Mouse (Mus musculus): ENCODE measurements around the gene Iqsec1. TPM values are rescaled to one million over a fixed set of nuclear protein-coding genes. Genes with fewer than 3 reads are reported as not detected.

Iqsec1 gene
- polyA plus RNA-seq, 1 experiment: 90.9 TPM

DNA sequence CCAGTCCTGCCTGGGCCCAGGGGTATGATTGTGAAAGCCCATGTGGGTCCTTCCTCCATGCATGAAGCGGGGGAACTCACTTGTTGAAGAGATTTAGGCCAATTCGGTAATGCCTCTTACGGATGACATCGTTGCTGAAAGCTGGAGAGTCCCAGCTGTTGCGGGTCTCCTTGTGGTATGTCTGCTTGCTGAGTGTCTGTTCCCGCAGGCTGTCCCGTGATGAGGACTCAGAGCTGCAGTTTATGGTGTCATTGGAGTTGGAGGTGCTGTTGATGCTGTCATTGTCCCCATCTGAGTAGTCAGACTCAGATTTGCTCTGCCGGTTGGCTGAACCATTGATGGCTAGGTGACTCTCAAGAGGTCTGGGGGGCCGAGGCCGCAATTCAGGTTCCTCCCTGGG lies 299.0 kb downstream of the Iqsec1 start:
- peaks cover 40% of the 10 kb centered on the region for H3K4me1 ChIP-seq
- no peak for TF ChIP-seq FLI1 (IDR thresholded peaks at IDR 0.05; ENCODE audit: low read length)
- TF ChIP-seq GATA1 (IDR thresholded peaks at IDR 0.05; ENCODE audit: borderline replicate concordance, low read length): no peak
- peaks cover 98% of the 10 kb centered on the region for H3K36me3 ChIP-seq (replicated peaks; ENCODE audit: low read length)
- no peaks in the 10 kb centered on the region for H3K9me3 ChIP-seq
- no peaks in the 10 kb centered on the region for H3K27me3 ChIP-seq (replicated peaks)
- H3K4me3 ChIP-seq (replicated peaks): no peak overlapping the region

DNA sequence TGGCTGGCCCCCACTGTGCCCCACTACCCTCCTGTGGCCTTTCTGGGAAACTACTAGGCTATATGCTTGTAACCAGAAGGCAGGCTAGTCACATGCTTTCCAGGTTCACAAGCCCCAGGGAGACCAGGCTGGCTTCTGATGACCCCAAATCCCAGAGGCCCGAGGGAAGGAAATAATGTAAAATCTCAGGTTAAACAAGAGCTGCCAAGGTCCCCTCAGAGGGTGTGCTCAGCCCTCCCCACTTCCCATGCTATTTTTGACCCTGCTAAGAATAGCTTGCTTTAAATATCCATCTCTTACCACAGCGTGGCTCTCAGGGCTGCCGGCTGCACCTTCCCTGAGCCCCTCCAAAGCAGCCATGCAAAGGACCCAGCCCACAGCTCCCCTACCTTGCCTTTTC lies 299.7 kb downstream of the Iqsec1 start:
- Histone ChIP-seq H3K4me1 (peaks cover 41% of the 10 kb centered on the region), H3K36me3 (replicated peaks; ENCODE audit: low read length) (peaks cover 98% of the 10 kb centered on the region), H3K4me3 (replicated peaks) (no peak overlapping the region), H3K27me3 (replicated peaks) (no peaks in the 10 kb centered on the region), H3K9me3 (no peaks in the 10 kb centered on the region)
- no peak for TF ChIP-seq GATA1 (IDR thresholded peaks at IDR 0.05; ENCODE audit: borderline replicate concordance, low read length)
- no peak for TF ChIP-seq FLI1 (IDR thresholded peaks at IDR 0.05; ENCODE audit: low read length)

GRCm38 (mm10) chr6:90688003-90688402 lies 300.5 kb downstream of the Iqsec1 start:
- Histone ChIP-seq H3K4me1 (peaks cover 42% of the 10 kb centered on the region), H3K9me3 (no peaks in the 10 kb centered on the region), H3K4me3 (replicated peaks) (no peak overlapping the region), H3K36me3 (replicated peaks; ENCODE audit: low read length) (peaks cover 98% of the 10 kb centered on the region), H3K27me3 (replicated peaks) (no peaks in the 10 kb centered on the region)
- TF ChIP-seq FLI1 (IDR thresholded peaks at IDR 0.05; ENCODE audit: low read length) (no peak), GATA1 (IDR thresholded peaks at IDR 0.05; ENCODE audit: borderline replicate concordance, low read length) (no peak)

- TF ChIP-seq FLI1 (IDR thresholded peaks at IDR 0.05; ENCODE audit: low read length): no peak
- TF ChIP-seq GATA1 (IDR thresholded peaks at IDR 0.05; ENCODE audit: borderline replicate concordance, low read length): no peak
- Histone ChIP-seq H3K27me3 (replicated peaks) (no peaks in the 10 kb centered on the region), H3K9me3 (no peaks in the 10 kb centered on the region), H3K36me3 (replicated peaks; ENCODE audit: low read length) (peaks cover 97% of the 10 kb centered on the region), H3K4me1 (peaks cover 51% of the 10 kb centered on the region), H3K4me3 (replicated peaks) (no peak overlapping the region)
Observed at GRCm38 (mm10) chr6:90686812-90687211, 301.7 kb downstream of the Iqsec1 start.

- no peak overlapping the region for H3K4me3 ChIP-seq (replicated peaks)
- H3K27me3 ChIP-seq (replicated peaks): no peaks in the 10 kb centered on the region
- H3K9me3 ChIP-seq: no peaks in the 10 kb centered on the region
- TF ChIP-seq GATA1 (IDR thresholded peaks at IDR 0.05; ENCODE audit: borderline replicate concordance, low read length) (no peak), FLI1 (IDR thresholded peaks at IDR 0.05; ENCODE audit: low read length) (no peak)
- peaks cover 97% of the 10 kb centered on the region for H3K36me3 ChIP-seq (replicated peaks; ENCODE audit: low read length)
- H3K4me1 ChIP-seq: peaks cover 53% of the 10 kb centered on the region
Observed at GRCm38 (mm10) chr6:90683831-90684532, 304.5 kb downstream of the Iqsec1 start.

GRCm38 (mm10) chr6:90680401-90680800 lies 308.1 kb downstream of the Iqsec1 start:
- Histone ChIP-seq H3K9me3 (no peaks in the 10 kb centered on the region), H3K36me3 (replicated peaks; ENCODE audit: low read length) (peaks cover 97% of the 10 kb centered on the region), H3K27me3 (replicated peaks) (no peaks in the 10 kb centered on the region), H3K4me1 (peaks cover 51% of the 10 kb centered on the region), H3K4me3 (replicated peaks) (no peak overlapping the region)
- TF ChIP-seq FLI1 (IDR thresholded peaks at IDR 0.05; ENCODE audit: low read length) (no peak), GATA1 (IDR thresholded peaks at IDR 0.05; ENCODE audit: borderline replicate concordance, low read length) (no peak)

- H3K36me3 ChIP-seq (replicated peaks; ENCODE audit: low read length): peaks cover 97% of the 10 kb centered on the region
- H3K4me1 ChIP-seq: peaks cover 55% of the 10 kb centered on the region
- no peaks in the 10 kb centered on the region for H3K9me3 ChIP-seq
- TF ChIP-seq FLI1 (IDR thresholded peaks at IDR 0.05; ENCODE audit: low read length): no peak
- H3K27me3 ChIP-seq (replicated peaks): no peaks in the 10 kb centered on the region
- no peak overlapping the region for H3K4me3 ChIP-seq (replicated peaks)
Observed at GRCm38 (mm10) chr6:90678759-90679158, 309.7 kb downstream of the Iqsec1 start.

DNA sequence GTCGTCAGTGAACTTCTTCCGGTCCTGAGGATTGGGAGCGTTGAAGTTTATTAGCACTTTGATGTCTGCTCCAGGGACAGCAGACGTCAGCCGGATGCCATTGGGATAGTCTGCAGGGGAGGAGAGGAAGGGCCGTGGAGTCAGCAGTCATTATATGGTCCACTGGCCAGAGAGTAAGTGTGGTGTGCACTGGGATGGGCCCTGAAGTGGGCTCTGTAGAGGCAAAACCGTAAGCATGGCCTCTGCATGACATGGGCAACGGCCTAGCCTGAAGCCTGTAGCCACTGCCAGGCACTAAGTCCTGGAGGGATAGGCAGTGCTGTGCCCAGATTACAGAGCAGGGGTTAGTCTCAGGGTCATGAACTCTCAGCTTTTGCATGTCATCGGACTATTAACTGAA lies 319.8 kb downstream of the Iqsec1 start:
- no peak for TF ChIP-seq FLI1 (IDR thresholded peaks at IDR 0.05; ENCODE audit: low read length)
- no peak for TF ChIP-seq GATA1 (IDR thresholded peaks at IDR 0.05; ENCODE audit: borderline replicate concordance, low read length)
- Histone ChIP-seq H3K9me3 (no peaks in the 10 kb centered on the region), H3K36me3 (replicated peaks; ENCODE audit: low read length) (peaks cover 100% of the 10 kb centered on the region), H3K4me1 (peaks cover 3% of the 10 kb centered on the region), H3K27me3 (replicated peaks) (no peaks in the 10 kb centered on the region), H3K4me3 (replicated peaks) (no peak overlapping the region)

- Histone ChIP-seq H3K4me3 (replicated peaks) (no peak overlapping the region), H3K4me1 (peaks cover 31% of the 10 kb centered on the region), H3K9me3 (no peaks in the 10 kb centered on the region), H3K36me3 (replicated peaks; ENCODE audit: low read length) (peaks cover 89% of the 10 kb centered on the region), H3K27me3 (replicated peaks) (no peaks in the 10 kb centered on the region)
- TF ChIP-seq GATA1 (IDR thresholded peaks at IDR 0.05; ENCODE audit: borderline replicate concordance, low read length) (no peak), FLI1 (IDR thresholded peaks at IDR 0.05; ENCODE audit: low read length) (no peak)
Observed at GRCm38 (mm10) chr6:90663736-90664135, 324.7 kb downstream of the Iqsec1 start.

GRCm38 (mm10) chr6:90662148-90662547 lies 326.3 kb downstream of the Iqsec1 start:
- peaks cover 73% of the 10 kb centered on the region for H3K36me3 ChIP-seq (replicated peaks; ENCODE audit: low read length)

More at GRCm38 (mm10) chr6:90662148-90662547, 326.3 kb downstream of the Iqsec1 start:
- Histone ChIP-seq H3K9me3 (no peaks in the 10 kb centered on the region), H3K27me3 (replicated peaks) (no peaks in the 10 kb centered on the region), H3K4me1 (peaks cover 42% of the 10 kb centered on the region), H3K4me3 (replicated peaks) (no peak overlapping the region)
- TF ChIP-seq GATA1 (IDR thresholded peaks at IDR 0.05; ENCODE audit: borderline replicate concordance, low read length): no peak
- no peak for TF ChIP-seq FLI1 (IDR thresholded peaks at IDR 0.05; ENCODE audit: low read length)

All from megakaryocyte, embryonic 14.5 days (primary cell).